Mouse (Mus musculus) kidney, embryonic 16.5 days (tissue): ENCODE data around the gene Vmn1r90. TPM values are rescaled to one million over a fixed set of nuclear protein-coding genes. Genes with fewer than 3 reads are reported as not detected.
"Not testable (repeated sequence)": the region's sequence is repeated elsewhere in the genome, so short reads cannot be mapped to it uniquely, and the experiment has no call there.

ENCODE experiments used
- ATAC-seq: fragments of 200-750 bp; cut with Nextera tagmentation; 2 replicates; pipeline ENCODE4 v1.8.0; 2017; ENCODE audit warnings: moderate TSS enrichment; ENCODE audit not compliant: low FRiP score, low TSS enrichment
- H3K27ac ChIP-seq: fragments of 300-500 bp; sonication (generic); 2 replicates; pipeline ENCODE4 v1.5.1; 2014; ENCODE audit warnings: low read length
- H3K27me3 ChIP-seq: fragments of 300-500 bp; sonication (generic); 2 replicates; pipeline ENCODE4 v1.6.1; 2014; ENCODE audit warnings: low read length, control low read depth, mixed read lengths; ENCODE audit not compliant: insufficient read depth
- H3K36me3 ChIP-seq: fragments of 300-500 bp; sonication (generic); 2 replicates; pipeline ENCODE4 v1.6.1; 2014; ENCODE audit warnings: low read length, control low read depth, mixed read lengths; ENCODE audit not compliant: insufficient read depth
- H3K4me1 ChIP-seq: fragments of 300-500 bp; sonication (generic); 2 replicates; pipeline ENCODE4 v1.6.1; 2014; ENCODE audit warnings: low read length, control low read depth, mixed read lengths; ENCODE audit not compliant: insufficient read depth
- H3K4me2 ChIP-seq: fragments of 300-500 bp; sonication (generic); replicated peaks from 2 replicates; pipeline ENCODE4 v1.6.1; 2014; ENCODE audit warnings: low read depth, low read length
- H3K4me3 ChIP-seq: fragments of 300-500 bp; sonication (generic); 2 replicates; pipeline ENCODE4 v1.5.1; 2014; ENCODE audit warnings: mild to moderate bottlenecking, low read length
- H3K9ac ChIP-seq: fragments of 300-500 bp; sonication (generic); replicated peaks from 2 replicates; pipeline ENCODE4 v1.6.1; 2014; ENCODE audit warnings: low read length
- H3K9me3 ChIP-seq: fragments of 300-500 bp; sonication (generic); 2 replicates; pipeline ENCODE4 v1.6.1; 2016; ENCODE audit warnings: low read length, control low read depth
- WGBS: fragments of 180-500 bp; shearing (Covaris S2); extraction: QIAGEN DNeasy Blood & Tissue Kit; methylation state at CpG from one replicate; pipeline ENCODE4 v1.1.7; 2014; 5-methylcytosine and 5-hydroxymethylcytosine counted together
- polyA plus RNA-seq: library from polyadenylated mRNA; unstranded; fragments of >200 nt; fragmentation: Nextera tagmentation; extraction: Ambion mirVana; gene quantifications from 2 replicates; pipeline ENCODE4 v1.2.1, GENCODE M21; 2015

Vmn1r90 gene
- polyA plus RNA-seq = 0.21 TPM in 2 replicates

DNA sequence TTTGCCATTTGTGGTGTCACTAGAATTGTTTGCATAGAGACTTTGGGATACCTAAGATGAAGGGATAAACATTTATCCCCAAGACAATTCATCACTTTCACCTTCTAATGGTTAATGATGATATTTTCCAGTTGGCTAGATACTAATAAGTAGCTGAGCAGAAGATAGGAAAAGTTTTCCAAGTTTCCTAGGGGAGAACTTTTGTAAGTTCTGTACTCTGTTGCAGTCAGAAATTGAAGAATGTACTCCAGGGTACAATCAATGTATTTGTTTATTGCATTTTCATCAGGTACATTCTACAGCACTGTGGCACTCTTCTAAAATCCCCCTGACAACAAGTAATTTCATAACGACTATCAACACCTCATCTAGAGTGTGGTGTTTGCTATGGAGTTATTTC is at the start of gene Vmn1r90:
Gene Vmn1r90, minus strand, starts transcription at position 101 of the 400 bp plus-strand sequence.
- H3K36me3 ChIP-seq = 0 out of 2 replicates have a peak, but pooled peaks cover 2% of the 10 kb centered on the region
- no peaks in the 10 kb centered on the region for H3K4me1 ChIP-seq
- no peak within 1 kb of the TSS for H3K9ac ChIP-seq
- H3K4me3 ChIP-seq = no peak within 1 kb of the TSS
- H3K4me2 ChIP-seq = no peak within 1 kb of the TSS
- H3K27me3 ChIP-seq = no peaks in the 10 kb centered on the region
- no peak for ATAC-seq
- no peak within 1 kb of the TSS for H3K27ac ChIP-seq
- WGBS = 55% methylated on average over 1 of the region's 1 CpGs
- H3K9me3 ChIP-seq = no peaks in the 10 kb centered on the region; the same call in 1 of the 2 replicates

DNA sequence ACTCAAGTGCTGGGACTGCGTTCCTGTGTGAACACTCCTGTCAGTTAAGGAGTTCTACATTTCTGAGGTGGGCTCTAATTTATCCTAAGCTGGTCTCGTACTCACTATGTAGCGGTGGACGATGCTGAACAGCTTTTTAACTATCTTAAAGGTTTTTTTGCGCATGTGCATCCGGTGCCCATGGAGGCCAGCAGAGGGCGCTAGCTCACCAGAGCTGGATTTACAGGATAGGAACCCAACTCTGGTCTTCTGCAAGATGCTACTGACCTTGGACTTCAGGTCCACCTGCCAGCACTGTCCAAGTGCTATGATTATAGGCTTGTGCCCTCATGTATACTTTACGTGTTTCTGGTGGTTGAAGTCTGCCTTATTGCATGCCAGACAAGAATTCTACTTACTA is 29.7 kb upstream of the Vmn1r90 start:
- H3K36me3 ChIP-seq, H3K9me3 ChIP-seq, H3K4me1 ChIP-seq, H3K9ac ChIP-seq, H3K27ac ChIP-seq, ATAC-seq, H3K4me3 ChIP-seq, H3K27me3 ChIP-seq, H3K4me2 ChIP-seq: not testable (repeated sequence)
- WGBS = 63% methylated on average over 8 of the region's 8 CpGs

DNA sequence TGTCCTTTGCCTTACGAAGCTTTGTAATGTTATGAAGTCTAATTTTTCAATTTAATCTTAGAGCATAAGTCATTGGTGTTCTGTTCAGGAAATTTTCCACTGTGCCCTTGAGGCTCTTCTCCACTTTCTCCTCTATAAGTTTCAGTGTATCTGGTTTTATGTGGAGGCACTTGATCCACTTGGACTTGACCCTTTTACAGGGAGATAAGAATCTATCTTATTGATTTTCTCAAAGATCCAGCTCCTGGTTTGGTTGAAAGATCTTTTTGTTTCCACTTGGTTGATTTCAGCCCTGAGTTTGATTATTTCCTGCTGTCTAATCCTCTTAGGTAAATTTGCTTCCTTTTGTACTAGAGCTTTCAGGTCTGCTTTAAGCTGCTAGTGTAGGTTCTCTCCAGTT is 11.0 kb downstream of the Vmn1r90 start:
- no peak overlapping the region for H3K27ac ChIP-seq
- H3K4me1 ChIP-seq = no peaks in the 10 kb centered on the region
- ATAC-seq = no peak
- H3K9me3 ChIP-seq = peaks cover 9% of the 10 kb centered on the region
- H3K36me3 ChIP-seq = no peaks in the 10 kb centered on the region
- H3K4me3 ChIP-seq = no peak overlapping the region
- H3K4me2 ChIP-seq = no peak overlapping the region
- WGBS = 91% methylated on average over 1 of the region's 1 CpGs
- H3K9ac ChIP-seq = no peak overlapping the region
- no peaks in the 10 kb centered on the region for H3K27me3 ChIP-seq

DNA sequence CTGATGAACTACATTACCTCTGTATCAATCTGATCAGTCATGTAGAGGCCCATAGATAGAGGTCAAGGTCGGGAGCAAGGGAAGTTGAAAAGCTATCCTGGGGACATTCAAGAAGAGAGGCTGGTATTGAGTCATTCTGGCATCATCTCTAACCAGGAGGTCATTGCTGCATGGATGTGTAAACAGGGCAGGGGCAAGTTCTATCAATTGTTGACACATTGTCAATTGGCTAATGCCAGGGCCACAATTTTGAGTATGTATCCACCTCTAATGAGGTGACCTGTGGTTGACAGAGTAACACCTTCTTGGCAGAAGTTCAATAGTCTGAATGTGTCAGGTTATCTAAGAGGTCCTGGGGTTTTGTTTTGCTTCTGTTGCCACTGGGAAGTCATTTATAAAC is 38.0 kb downstream of the Vmn1r90 start:
- H3K27me3 ChIP-seq = no peaks in the 10 kb centered on the region
- no peaks in the 10 kb centered on the region for H3K36me3 ChIP-seq
- no peaks in the 10 kb centered on the region for H3K4me1 ChIP-seq
- no peak for ATAC-seq
- WGBS = 61% methylated on average over 1 of the region's 1 CpGs
- no peak overlapping the region for H3K9ac ChIP-seq
- no peak overlapping the region for H3K4me2 ChIP-seq
- no peak overlapping the region for H3K27ac ChIP-seq
- H3K4me3 ChIP-seq = no peak overlapping the region
- H3K9me3 ChIP-seq = peaks cover 13% of the 10 kb centered on the region

DNA sequence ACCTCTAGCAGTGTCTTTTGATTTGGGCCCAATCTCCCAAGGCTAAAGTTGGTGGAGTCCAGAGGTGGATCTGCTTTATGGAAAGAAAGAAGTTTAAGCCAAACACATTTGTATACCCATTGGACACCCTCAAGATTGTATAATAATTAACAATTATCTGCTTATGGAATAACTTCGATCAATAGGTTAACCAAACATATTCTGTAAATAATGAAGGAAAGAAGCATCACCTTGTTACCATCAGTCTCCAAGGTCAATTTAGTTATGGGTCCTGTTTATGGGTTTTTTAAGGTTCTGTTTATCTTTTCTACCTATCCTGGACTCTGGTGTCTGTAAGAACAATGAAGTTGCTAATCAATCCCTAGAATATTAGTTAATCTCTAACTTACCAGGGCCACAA is 40.7 kb downstream of the Vmn1r90 start:
- Histone ChIP-seq H3K9me3 (peaks cover 17% of the 10 kb centered on the region), H3K9ac (no peak overlapping the region), H3K4me2 (no peak overlapping the region), H3K36me3 (no peaks in the 10 kb centered on the region), H3K4me3 (no peak overlapping the region), H3K27ac (no peak overlapping the region), H3K27me3 (no peaks in the 10 kb centered on the region), H3K4me1 (no peaks in the 10 kb centered on the region)
- no peak for ATAC-seq
- WGBS = 67% methylated on average over 1 of the region's 1 CpGs

DNA sequence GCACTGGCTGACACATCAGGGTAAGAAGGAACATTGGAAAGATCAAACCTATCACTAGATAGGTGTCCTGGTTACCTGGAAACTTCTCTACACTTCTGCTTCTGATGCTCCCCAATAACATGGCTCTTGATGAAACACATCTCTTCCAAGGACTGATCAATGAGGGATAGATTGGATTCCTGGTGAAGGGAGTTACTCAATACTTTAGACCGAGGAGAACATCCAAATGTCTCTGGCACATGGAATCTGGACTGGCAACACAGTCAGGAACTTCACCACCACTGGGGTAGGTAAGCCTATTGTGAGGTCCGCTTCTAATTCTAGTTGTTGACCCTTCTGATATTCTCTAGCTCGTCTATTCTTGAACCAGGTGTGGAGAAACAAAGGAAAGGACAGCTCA is 45.0 kb downstream of the Vmn1r90 start:
- Histone ChIP-seq H3K9me3 (peaks cover 14% of the 10 kb centered on the region), H3K27me3 (no peaks in the 10 kb centered on the region), H3K4me2 (no peak overlapping the region), H3K27ac (no peak overlapping the region), H3K9ac (no peak overlapping the region), H3K4me1 (no peaks in the 10 kb centered on the region), H3K36me3 (no peaks in the 10 kb centered on the region), H3K4me3 (no peak overlapping the region)
- no peak for ATAC-seq
- 71% methylated on average over 3 of the region's 3 CpGs for WGBS

Other genes starting within 250 kb of the Vmn1r90 start
- gene Obox8, start 229.9 kb downstream of the Vmn1r90 start, polyA plus RNA-seq = not detected in 2 replicates
- not detected in 2 replicates for gene Sult2a8, start 116.7 kb downstream of the Vmn1r90 start, polyA plus RNA-seq
- not detected in 2 replicates for gene Sult2a7, start 69.3 kb downstream of the Vmn1r90 start, polyA plus RNA-seq
- not detected in 2 replicates for gene Obox7, start 96.0 kb upstream of the Vmn1r90 start, polyA plus RNA-seq